21 mouse cellular contexts compared by ENCODE assay signal in the genomic region with DNA sequence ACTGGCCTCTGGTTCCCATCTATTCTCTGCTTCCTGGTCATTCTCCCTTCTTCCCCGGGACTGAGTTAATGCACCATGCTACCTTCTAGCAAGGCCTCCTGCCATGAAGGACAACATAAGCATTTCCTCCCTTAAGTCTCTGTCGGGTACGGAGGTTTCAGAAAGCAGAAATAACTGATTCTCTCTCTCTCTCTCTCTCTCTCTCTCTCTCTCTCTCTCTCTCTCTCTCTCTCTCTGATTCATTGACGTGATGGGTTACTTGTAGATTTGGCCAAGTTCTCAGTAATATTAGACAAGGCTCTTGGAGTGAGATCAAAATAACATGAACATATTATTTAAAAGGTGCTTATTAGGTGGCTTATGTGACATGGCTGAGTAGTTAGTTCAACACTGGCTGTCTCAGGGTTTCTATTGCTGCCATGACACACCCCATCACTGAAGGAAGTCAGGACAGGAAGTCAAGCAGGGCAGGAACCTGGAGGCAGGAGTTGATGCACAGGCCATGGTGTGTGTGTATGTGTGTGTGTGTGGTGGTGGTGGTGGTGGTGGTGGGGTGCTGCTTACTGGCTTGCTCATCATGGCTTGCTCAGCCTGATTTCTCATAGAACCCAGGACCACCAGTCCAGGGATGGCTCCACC. TPM values are rescaled to one million over a fixed set of nuclear protein-coding genes. Genes with fewer than 3 reads are reported as not detected.
DNase-seq lines count a peak whose midpoint lies in the region; ATAC-seq and TF ChIP-seq lines count a peak whose summit lies in the region.
"Had no signal": no experiment of that assay in that cellular context is flagged by ENCODE, and none has a peak within 500 bp of the region (broad histone marks: within the 10 kb centered on the region; RNA-seq: fewer than 3 reads in every experiment).

No protein-coding gene starts in this region.

- DNase-seq in 416B (ENCODE audit: low read depth): peak; percentile 53
- no peak for DNase-seq in testis, postnatal 10 days (ENCODE audit: low spot score)
- DNase-seq in thymus, adult 2 months: no peak
- DNase-seq: adrenal gland, adult 2 months; adrenal gland, postnatal 25 days; cerebellum, adult 2 months; cerebellum, postnatal 14 days; forebrain, postnatal 0 days; gastrocnemius, postnatal 25 days; heart, adult 11 months; heart, postnatal 36 days had no signal

- no peak for TF ChIP-seq CTCF in olfactory bulb, adult 2 months (IDR thresholded peaks at IDR 0.05; ENCODE audit: insufficient read depth, low read depth, low read length)
- TF ChIP-seq CTCF in thymus, adult 2 months (IDR thresholded peaks at IDR 0.05; ENCODE audit: borderline replicate concordance, control insufficient read depth, extremely low read depth, insufficient read depth, low read length, poor library complexity): no peak

- peaks cover 27% of the 10 kb centered on the region for H3K36me3 ChIP-seq in kidney, embryonic 15.5 days
- peaks cover 33% of the 10 kb centered on the region for H3K36me3 ChIP-seq in thymus, adult 2 months (ENCODE audit: control insufficient read depth, insufficient read depth, low read length)
- H3K36me3 ChIP-seq: forebrain, embryonic 12.5 days had no signal

- H3K27me3 ChIP-seq in kidney, embryonic 15.5 days: peaks cover 4% of the 10 kb centered on the region; the same call in 1 of the 2 replicates
- H3K27me3 ChIP-seq in thymus, adult 2 months (ENCODE audit: control insufficient read depth, insufficient read depth, low read length): no peaks in the 10 kb centered on the region
- H3K27me3 ChIP-seq: embryonic facial prominence, embryonic 12.5 days; heart, embryonic 13.5 days; intestine, embryonic 15.5 days; Patski had no signal

- peak; percentile 65 for ATAC-seq in CD4-positive, CD25-positive, alpha-beta regulatory T cell, adult 4 months
- ATAC-seq in granulocyte monocyte progenitor cell, adult 5-6 weeks (replicated peaks; ENCODE audit: poor library complexity, severe bottlenecking): peak; percentile 23
- ATAC-seq in kidney, embryonic 15.5 days (replicated peaks; ENCODE audit: low FRiP score): no peak
- ATAC-seq: forebrain, postnatal 0 days; hindbrain, embryonic 16.5 days; intestine, embryonic 15.5 days; Patski had no signal

- H3K9me3 ChIP-seq in kidney, embryonic 15.5 days (replicated peaks): no peaks in the 10 kb centered on the region
- H3K9me3 ChIP-seq: embryonic facial prominence, embryonic 12.5 days; forebrain, embryonic 12.5 days; heart, embryonic 13.5 days; intestine, embryonic 15.5 days had no signal

- WGBS in olfactory bulb, adult 2 months: 45% methylated on average over 4 of the region's 4 CpGs
- 57% methylated on average over 4 of the region's 4 CpGs for WGBS in kidney, embryonic 15.5 days
- whole genome bisulfite sequencing in thymus, adult 2 months: 46% methylated on average over 4 of the region's 4 CpGs

- no peak overlapping the region for H3K4me3 ChIP-seq in olfactory bulb, adult 2 months (ENCODE audit: insufficient read depth, low read depth, low read length)
- H3K4me3 ChIP-seq in kidney, embryonic 15.5 days (replicated peaks): no peak overlapping the region
- H3K4me3 ChIP-seq in thymus, adult 2 months (ENCODE audit: control insufficient read depth, insufficient read depth, low read length): no peak overlapping the region
- H3K4me3 ChIP-seq: embryonic facial prominence, embryonic 12.5 days; forebrain, embryonic 12.5 days; heart, embryonic 13.5 days; intestine, embryonic 15.5 days had no signal

- no peak for TF ChIP-seq POLR2A in olfactory bulb, adult 2 months (IDR thresholded peaks at IDR 0.05; ENCODE audit: insufficient read depth, low read depth, low read length)
- TF ChIP-seq POLR2A in thymus, adult 2 months (IDR thresholded peaks at IDR 0.05; ENCODE audit: control insufficient read depth, extremely low read depth, insufficient read depth, low read length, poor library complexity): no peak

- H3K9ac ChIP-seq in kidney, embryonic 15.5 days: no peak overlapping the region
- H3K9ac ChIP-seq: embryonic facial prominence, embryonic 12.5 days; forebrain, embryonic 12.5 days; forebrain, postnatal 0 days; heart, embryonic 13.5 days; intestine, embryonic 15.5 days had no signal

- no peak overlapping the region for H3K4me2 ChIP-seq in kidney, embryonic 15.5 days
- H3K4me2 ChIP-seq: embryonic facial prominence, embryonic 12.5 days; forebrain, embryonic 12.5 days; heart, embryonic 13.5 days; intestine, embryonic 15.5 days had no signal

- H3K27ac ChIP-seq in olfactory bulb, adult 2 months (ENCODE audit: insufficient read depth, low read depth, low read length): 0 out of 2 replicates have a peak overlapping the region, but pooled peaks have one; percentile 10
- no peak overlapping the region for H3K27ac ChIP-seq in kidney, embryonic 15.5 days
- no peak overlapping the region for H3K27ac ChIP-seq in thymus, adult 2 months (ENCODE audit: control insufficient read depth, insufficient read depth, low read length)
- H3K27ac ChIP-seq: embryonic facial prominence, embryonic 12.5 days; forebrain, embryonic 12.5 days; heart, embryonic 13.5 days; intestine, embryonic 15.5 days had no signal

- H3K4me1 ChIP-seq in olfactory bulb, adult 2 months (ENCODE audit: control insufficient read depth, insufficient read depth, low read length): peaks cover 37% of the 10 kb centered on the region
- H3K4me1 ChIP-seq in kidney, embryonic 15.5 days: peaks cover 10% of the 10 kb centered on the region; the same call in 1 of the 2 replicates
- peaks cover 14% of the 10 kb centered on the region for H3K4me1 ChIP-seq in thymus, adult 2 months (replicated peaks; ENCODE audit: control insufficient read depth, insufficient read depth, low read length)
- H3K4me1 ChIP-seq: heart, embryonic 13.5 days; intestine, embryonic 15.5 days had no signal

RNA-seq across cellular contexts. Expression of a gene that starts 16.1 kb away (rescaled TPM):
- polyA plus RNA-seq in CD4-positive, CD25-positive, alpha-beta regulatory T cell, adult 4 months (2017; shearing (Covaris generic)): 10 to 100 TPM in 1 of 2 experiments, 1 to 10 TPM in 1; 6.7 to 11.1 TPM
- 1.5 and 4.0 TPM in 2 replicates for total RNA-seq in granulocyte monocyte progenitor cell, adult 5-6 weeks (2014; fragmentation: Nextera tagmentation)
- 4.2 TPM in 2 replicates for total RNA-seq in granulocyte monocyte progenitor cell, adult 5-6 weeks (2017)
- not detected in 2 replicates for polyA plus RNA-seq in olfactory bulb, adult 2 months (2012; ENCODE audit: insufficient read depth, insufficient read length, low replicate concordance, missing spikeins)
- 11.0 and 11.1 TPM in 2 replicates for polyA plus RNA-seq in kidney, embryonic 15.5 days (2015; fragmentation: Nextera tagmentation; extraction: Ambion mirVana)
- polyA plus RNA-seq in thymus, adult 2 months (2012; rRNA removed): 46.7 and 57.6 TPM in 2 replicates

RNA-seq across cellular contexts. Expression of a gene that starts 43.8 kb away (rescaled TPM):
- polyA plus RNA-seq in CD4-positive, CD25-positive, alpha-beta regulatory T cell, adult 4 months (2017; shearing (Covaris generic)): 100 to 1,000 TPM; 158 to 191 TPM
- 56.0 and 61.3 TPM in 2 replicates for total RNA-seq in granulocyte monocyte progenitor cell, adult 5-6 weeks (2014; fragmentation: Nextera tagmentation)
- 142 and 145 TPM in 2 replicates for total RNA-seq in granulocyte monocyte progenitor cell, adult 5-6 weeks (2017)
- not detected in 2 replicates for polyA plus RNA-seq in olfactory bulb, adult 2 months (2012; ENCODE audit: insufficient read depth, insufficient read length, low replicate concordance, missing spikeins)
- 381 and 430 TPM in 2 replicates for polyA plus RNA-seq in kidney, embryonic 15.5 days (2015; fragmentation: Nextera tagmentation; extraction: Ambion mirVana)
- polyA plus RNA-seq in thymus, adult 2 months (2012; rRNA removed): 171 and 197 TPM in 2 replicates

RNA-seq across cellular contexts. Expression of a gene that starts 55.2 kb away (rescaled TPM):
- 10 to 100 TPM; 38.9 to 40.8 TPM for polyA plus RNA-seq in CD4-positive, CD25-positive, alpha-beta regulatory T cell, adult 4 months (2017; shearing (Covaris generic))
- 82.0 and 87.6 TPM in 2 replicates for total RNA-seq in granulocyte monocyte progenitor cell, adult 5-6 weeks (2014; fragmentation: Nextera tagmentation)
- 135 and 145 TPM in 2 replicates for total RNA-seq in granulocyte monocyte progenitor cell, adult 5-6 weeks (2017)
- polyA plus RNA-seq in olfactory bulb, adult 2 months (2012; ENCODE audit: insufficient read depth, insufficient read length, low replicate concordance, missing spikeins): 104 TPM in 1 of 2 replicates, not detected in the other
- polyA plus RNA-seq in kidney, embryonic 15.5 days (2015; fragmentation: Nextera tagmentation; extraction: Ambion mirVana): 74.7 and 75.6 TPM in 2 replicates
- 8.7 and 9.0 TPM in 2 replicates for polyA plus RNA-seq in thymus, adult 2 months (2012; rRNA removed)
